Comparison of ENCODE assay signal across 8 mouse cellular contexts in the genomic region with DNA sequence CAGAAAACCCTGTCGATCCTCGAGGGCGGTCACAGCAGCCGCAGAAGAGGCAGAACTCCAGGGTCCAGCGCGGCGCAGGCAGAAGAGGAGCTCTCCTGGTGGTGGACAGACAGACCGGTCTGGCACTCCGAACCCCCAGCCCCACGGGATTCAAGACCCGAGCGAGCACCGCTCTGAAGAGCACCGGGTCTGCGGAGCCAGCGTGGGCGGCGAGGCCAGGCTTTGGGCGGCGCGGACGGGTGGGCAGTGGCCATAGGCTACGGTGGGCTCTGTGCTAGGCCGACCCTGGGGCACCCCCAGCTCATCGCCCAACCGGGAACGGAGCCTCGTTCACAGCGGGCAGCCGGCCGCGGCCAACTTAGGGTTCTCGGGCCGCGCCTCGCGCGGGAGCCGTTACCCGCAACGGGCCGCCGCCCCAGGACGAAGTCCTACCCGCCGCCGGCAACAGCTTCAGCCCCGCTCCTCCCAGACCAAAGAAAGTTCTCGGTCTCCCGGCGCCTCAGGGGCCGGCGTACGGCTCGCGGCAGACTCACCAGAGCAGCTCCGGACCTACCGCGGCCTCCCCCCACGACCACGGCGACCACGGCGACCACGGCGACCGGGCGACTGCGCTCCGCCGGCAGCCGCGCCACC. TPM values are rescaled to one million over a fixed set of nuclear protein-coding genes. Genes with fewer than 3 reads are reported as not detected.
DNase-seq lines count a peak whose midpoint lies in the region; ATAC-seq lines count a peak whose summit lies in the region.

No protein-coding gene starts in this region.

- H3K4me1 ChIP-seq in forebrain, embryonic 11.5 days (replicated peaks; ENCODE audit: control insufficient read depth, insufficient read depth, low read length): peaks cover 2% of the 10 kb centered on the region; the same call in 1 of the 2 replicates
- H3K4me1 ChIP-seq in midbrain, embryonic 14.5 days (ENCODE audit: control insufficient read depth, insufficient read depth, low read length): peaks cover 4% of the 10 kb centered on the region; the same call in 1 of the 2 replicates

- H3K9ac ChIP-seq in forebrain, embryonic 11.5 days (ENCODE audit: low read length): peak overlapping the region; percentile 80
- H3K9ac ChIP-seq in midbrain, embryonic 14.5 days (replicated peaks; ENCODE audit: low read length): peak overlapping the region; percentile 81

- H3K27me3 ChIP-seq in forebrain, embryonic 11.5 days (ENCODE audit: control insufficient read depth, insufficient read depth, low read length): no peaks in the 10 kb centered on the region
- H3K27me3 ChIP-seq in midbrain, embryonic 14.5 days (ENCODE audit: control insufficient read depth, insufficient read depth, low read length): no peaks in the 10 kb centered on the region

- WGBS in forebrain, embryonic 11.5 days: 0% methylated on average over 71 of the region's 73 CpGs
- WGBS in midbrain, embryonic 14.5 days: under 1% methylated on average over 73 of the region's 73 CpGs

- no peak for DNase-seq in cerebellum, postnatal 25 days
- peak; percentile 40 to 43 for DNase-seq in right cerebral cortex, postnatal 10 days (ENCODE audit: low spot score in 2 of 2)
- no peak for DNase-seq in right cerebral cortex, postnatal 25 days
- DNase-seq in forebrain, embryonic 11.5 days (ENCODE audit: low spot score): peak; percentile 78
- DNase-seq in kidney, postnatal 4 days: peak; percentile 55 to 69
- DNase-seq in midbrain, embryonic 14.5 days: peak; percentile 62
- DNase-seq in frontal cortex, adult 2 months (ENCODE audit: extremely low spot score in 1 of 2, low spot score in 1 of 2): no peak

- peak overlapping the region; percentile 85 for H3K4me3 ChIP-seq in forebrain, embryonic 11.5 days (ENCODE audit: low read depth, low read length)
- H3K4me3 ChIP-seq in midbrain, embryonic 14.5 days (replicated peaks; ENCODE audit: low read depth, low read length): peak overlapping the region; percentile 86

- peak overlapping the region; percentile 57 for H3K27ac ChIP-seq in forebrain, embryonic 11.5 days (ENCODE audit: low read depth, low read length)
- peak overlapping the region; percentile 78 for H3K27ac ChIP-seq in midbrain, embryonic 14.5 days (replicated peaks; ENCODE audit: low read depth, low read length)

- no peaks in the 10 kb centered on the region for H3K36me3 ChIP-seq in forebrain, embryonic 11.5 days (ENCODE audit: control insufficient read depth, insufficient read depth, low read length)
- H3K36me3 ChIP-seq in midbrain, embryonic 14.5 days (ENCODE audit: control insufficient read depth, insufficient read depth, low read length): no peaks in the 10 kb centered on the region

- peak overlapping the region; percentile 64 for H3K4me2 ChIP-seq in forebrain, embryonic 11.5 days (ENCODE audit: low read depth, low read length, severe bottlenecking)
- H3K4me2 ChIP-seq in midbrain, embryonic 14.5 days (ENCODE audit: low read length): peak overlapping the region; percentile 80

- no peaks in the 10 kb centered on the region for H3K9me3 ChIP-seq in forebrain, embryonic 11.5 days (ENCODE audit: control insufficient read depth, low read length)
- H3K9me3 ChIP-seq in midbrain, embryonic 14.5 days (ENCODE audit: control insufficient read depth, low read length): no peaks in the 10 kb centered on the region

- ATAC-seq in cerebellum, adult (ENCODE audit: insufficient number of reproducible peaks, low FRiP score, low TSS enrichment): peak; percentile 54; the same call in 1 of the 2 replicates
- ATAC-seq in forebrain, embryonic 11.5 days (replicated peaks; ENCODE audit: low FRiP score): peak; percentile 72
- peak; percentile 78 for ATAC-seq in midbrain, embryonic 14.5 days (ENCODE audit: low FRiP score, low TSS enrichment)

RNA-seq across cellular contexts. Expression of a gene that starts 0.4 kb away (rescaled TPM):
- polyA plus RNA-seq in forebrain, embryonic 11.5 days (2014; fragmentation: Nextera tagmentation; extraction: Ambion mirVana): 44.8 and 48.0 TPM in 2 replicates
- 23.9 and 49.0 TPM in 2 replicates for polyA plus RNA-seq in midbrain, embryonic 14.5 days (2014; fragmentation: Nextera tagmentation; extraction: Ambion mirVana)
- polyA plus RNA-seq in frontal cortex, adult 2 months (2012; rRNA removed): 20.8 and 21.9 TPM in 2 replicates

Comparison
In these comparisons a context has a peak if more than half of its experiments do, and no peak if none do; other contexts are left out.
1. DNase-seq: peak in right cerebral cortex, postnatal 10 days (2 of 2), forebrain, embryonic 11.5 days (single experiment), kidney, postnatal 4 days (2 of 2) and midbrain, embryonic 14.5 days (single experiment); none in cerebellum, postnatal 25 days (0 of 2), right cerebral cortex, postnatal 25 days (single experiment) and frontal cortex, adult 2 months (0 of 2).
2. Peak in every context shown above with its lines, with median percentiles within 50 percentile points of each other: ATAC-seq.